Mouse (Mus musculus) NIH3T3 (cell line): ENCODE results near the gene Creld2.

Experiments
- DNase-seq: peaks from one replicate; pipeline ENCODE4 v3.0.0-alpha.2; 2012; ENCODE audit warnings: low read depth

Creld2 gene

GRCm38 (mm10) chr15:88828800-88829705 is 9.6 kb downstream of the Creld2 start:
- peak; percentile 94 for DNase-seq

- DNase-seq, result no peak
Observed at GRCm38 (mm10) chr15:88829791-88830440, 10.5 kb downstream of the Creld2 start.

GRCm38 (mm10) chr15:88830696-88831095 is 11.2 kb downstream of the Creld2 start:
- no peak for DNase-seq

- peak; percentile 39 for DNase-seq
Observed at GRCm38 (mm10) chr15:88831482-88831881, 12.0 kb downstream of the Creld2 start.

- no peak for DNase-seq
Observed at GRCm38 (mm10) chr15:88832536-88832935, 13.1 kb downstream of the Creld2 start.

GRCm38 (mm10) chr15:88836031-88836430 is 16.6 kb downstream of the Creld2 start:
- DNase-seq, result no peak

- no peak for DNase-seq
Observed at GRCm38 (mm10) chr15:88836571-88836970, 17.1 kb downstream of the Creld2 start.

- peak; percentile 74 for DNase-seq
Observed at GRCm38 (mm10) chr15:88837199-88837932, 17.9 kb downstream of the Creld2 start.

GRCm38 (mm10) chr15:88837977-88838376 is 18.5 kb downstream of the Creld2 start:
- DNase-seq, result peak; percentile 30

- DNase-seq, result peak; percentile 65
Observed at GRCm38 (mm10) chr15:88839271-88839670, 19.8 kb downstream of the Creld2 start.

GRCm38 (mm10) chr15:88840126-88840525 is 20.7 kb downstream of the Creld2 start:
- DNase-seq, result no peak

GRCm38 (mm10) chr15:88841160-88841559 is 21.7 kb downstream of the Creld2 start:
- DNase-seq, result no peak

GRCm38 (mm10) chr15:88841580-88842299 is 22.3 kb downstream of the Creld2 start:
- DNase-seq, result no peak

- DNase-seq, result no peak
Observed at GRCm38 (mm10) chr15:88842300-88842673, 22.8 kb downstream of the Creld2 start.

GRCm38 (mm10) chr15:88843486-88844097 is 24.1 kb downstream of the Creld2 start:
- DNase-seq, result peak; percentile 72

- DNase-seq, result no peak
Observed at GRCm38 (mm10) chr15:88844966-88845365, 25.5 kb downstream of the Creld2 start.

- DNase-seq, result no peak
Observed at GRCm38 (mm10) chr15:88848661-88849060, 29.2 kb downstream of the Creld2 start.

GRCm38 (mm10) chr15:88849621-88850020 is 30.2 kb downstream of the Creld2 start:
- DNase-seq, result no peak

- DNase-seq, result no peak
Observed at GRCm38 (mm10) chr15:88850146-88850826, 30.8 kb downstream of the Creld2 start.

GRCm38 (mm10) chr15:88851076-88851475 is 31.6 kb downstream of the Creld2 start:
- DNase-seq, result no peak
